Mouse (Mus musculus) liver, postnatal 0 days (tissue): ENCODE results near the gene Zrsr1.

Source experiments
- CTCF ChIP-seq: sonication (generic); IDR thresholded peaks from 2 replicates; pipeline ENCODE4 v1.5.1; 2016; ENCODE audit warnings: antibody characterized with exemption, low read depth
- EP300 ChIP-seq: IDR thresholded peaks from 2 replicates; pipeline ENCODE4 v1.6.1; 2016; ENCODE audit warnings: antibody characterized with exemption, low read depth, mild to moderate bottlenecking

- TF ChIP-seq CTCF: no peak
- no peak for TF ChIP-seq EP300
Measured at GRCm38 (mm10) chr11:22981543-22981950, 9.7 kb downstream of the Zrsr1 start.
